Comparison of ENCODE assay signal across 13 mouse cellular contexts in genomic region chr8:87130691-87131090, GRCm38 (mm10).
A peak's percentile ranks its signal among the peaks of the same experiment; 100 is the strongest.
DNase-seq lines count a peak whose midpoint lies in the region; ATAC-seq lines count a peak whose summit lies in the region.
"Had no signal": no experiment of that assay in that cellular context is flagged by ENCODE, and none has a peak within 500 bp of the region (broad histone marks: within the 10 kb centered on the region; RNA-seq: fewer than 3 reads in every experiment).

No protein-coding gene starts in this region.

- H3K27me3 ChIP-seq in kidney, embryonic 16.5 days (ENCODE audit: insufficient read depth, low read length), result no peaks in the 10 kb centered on the region
- H3K27me3 ChIP-seq: midbrain, embryonic 13.5 days; neural tube, embryonic 12.5 days had no signal

- H3K9ac ChIP-seq in kidney, embryonic 16.5 days (replicated peaks; ENCODE audit: low read length), result no peak overlapping the region
- H3K9ac ChIP-seq: limb, embryonic 15.5 days; midbrain, embryonic 13.5 days; neural tube, embryonic 12.5 days had no signal

- intact Hi-C loops in heart, postnatal 14 days (cut with DNase I), result no loop called here

- no peaks in the 10 kb centered on the region for H3K9me3 ChIP-seq in kidney, embryonic 16.5 days (ENCODE audit: low read length)
- H3K9me3 ChIP-seq: limb, embryonic 15.5 days; midbrain, embryonic 13.5 days; neural tube, embryonic 12.5 days had no signal

- ATAC-seq in kidney, embryonic 16.5 days (ENCODE audit: low FRiP score, low TSS enrichment), result no peak
- ATAC-seq: lung, postnatal 0 days; midbrain, embryonic 13.5 days had no signal

- H3K27ac ChIP-seq in kidney, embryonic 16.5 days (ENCODE audit: low read length), result no peak overlapping the region
- peak overlapping the region; percentile 96 for H3K27ac ChIP-seq in brown adipose tissue, adult 24 weeks (replicated peaks; ENCODE audit: low read depth, low read length)
- H3K27ac ChIP-seq: limb, embryonic 15.5 days; midbrain, embryonic 13.5 days; neural tube, embryonic 12.5 days had no signal

- no peak overlapping the region for H3K4me2 ChIP-seq in kidney, embryonic 16.5 days (replicated peaks; ENCODE audit: low read depth, low read length)
- H3K4me2 ChIP-seq: limb, embryonic 15.5 days; midbrain, embryonic 13.5 days; neural tube, embryonic 12.5 days had no signal

- H3K4me1 ChIP-seq in kidney, embryonic 16.5 days (ENCODE audit: insufficient read depth, low read length), result no peaks in the 10 kb centered on the region
- peaks cover 7% of the 10 kb centered on the region; the same call in 1 of the 2 replicates for H3K4me1 ChIP-seq in brown adipose tissue, adult 24 weeks (ENCODE audit: control insufficient read depth, insufficient read depth, insufficient read length, low read length)
- H3K4me1 ChIP-seq: limb, embryonic 15.5 days; neural tube, embryonic 12.5 days had no signal

- DNase-seq in kidney, adult 8-10 months, result peak; percentile 21 to 35
- DNase-seq in heart, postnatal 14 days, result peak; percentile 6 to 35
- DNase-seq in yolk sac, embryonic 10.5 days (ENCODE audit: low spot score), result peak; percentile 58
- no peak for DNase-seq in right cerebral cortex, postnatal 14 days
- no peak for DNase-seq in MN1 (ENCODE audit: low spot score)
- DNase-seq: cerebellum, adult 18-20 months; embryo, embryonic 11 days had no signal

- H3K4me3 ChIP-seq in kidney, embryonic 16.5 days (ENCODE audit: low read length), result no peak overlapping the region
- no peak overlapping the region for H3K4me3 ChIP-seq in brown adipose tissue, adult 24 weeks (ENCODE audit: insufficient read depth, low read depth, low read length)
- H3K4me3 ChIP-seq: limb, embryonic 15.5 days; midbrain, embryonic 13.5 days; neural tube, embryonic 12.5 days had no signal

- H3K36me3 ChIP-seq in kidney, embryonic 16.5 days (ENCODE audit: insufficient read depth, low read length), result no peaks in the 10 kb centered on the region
- H3K36me3 ChIP-seq: limb, embryonic 15.5 days; midbrain, embryonic 13.5 days; neural tube, embryonic 12.5 days had no signal

- WGBS in kidney, embryonic 16.5 days, result 51% methylated on average over 3 of the region's 3 CpGs

Comparison
In these comparisons a context has a peak if more than half of its experiments do, and no peak if none do; other contexts are left out.
1. DNase-seq: peak in kidney, adult 8-10 months (2 of 2), heart, postnatal 14 days (2 of 2) and yolk sac, embryonic 10.5 days (single experiment); none in right cerebral cortex, postnatal 14 days (single experiment) and MN1 (single experiment).